Mouse (Mus musculus): ENCODE measurements at regions not wholly inside any gene's neighbourhood (a gene's known extent, or its start where the extent isn't known, plus 50 kb on each side); places are given as distances from the start of the nearest gene placed in this dataset.

GRCm38 (mm10) chr13:60305028-60305810 lies 128.1 kb upstream of the Gas1 start:
- DNase-seq, result no peak

GRCm38 (mm10) chr13:60308062-60308801 lies 131.1 kb upstream of the Gas1 start:
- DNase-seq, result no peak

- DNase-seq, result no peak
Measured at GRCm38 (mm10) chr13:60309482-60309881, 132.3 kb upstream of the Gas1 start.

- no peak for DNase-seq
Measured at GRCm38 (mm10) chr13:60309926-60310325, 132.8 kb upstream of the Gas1 start.

- no peak for DNase-seq
Measured at GRCm38 (mm10) chr13:60312397-60313085, 135.4 kb upstream of the Gas1 start.

GRCm38 (mm10) chr13:60318436-60319020 lies 141.4 kb upstream of the Gas1 start:
- no peak for DNase-seq

GRCm38 (mm10) chr13:60319268-60319667 lies 142.1 kb upstream of the Gas1 start:
- DNase-seq, result no peak

- no peak for DNase-seq
Measured at GRCm38 (mm10) chr13:60319861-60320602, 142.9 kb upstream of the Gas1 start.

- DNase-seq, result no peak
Measured at GRCm38 (mm10) chr13:60322579-60322978, 145.4 kb upstream of the Gas1 start.

GRCm38 (mm10) chr13:60330475-60331258 lies 153.5 kb upstream of the Gas1 start:
- no peak for DNase-seq

- no peak for DNase-seq
Measured at GRCm38 (mm10) chr13:60336196-60336595, 159.0 kb upstream of the Gas1 start.

GRCm38 (mm10) chr13:60337383-60337782 lies 160.2 kb upstream of the Gas1 start:
- no peak for DNase-seq

GRCm38 (mm10) chr13:60338107-60338506 lies 160.9 kb upstream of the Gas1 start:
- DNase-seq, result no peak

GRCm38 (mm10) chr13:60340068-60340467 lies 162.9 kb upstream of the Gas1 start:
- DNase-seq, result no peak

GRCm38 (mm10) chr13:60347881-60348280 lies 170.7 kb upstream of the Gas1 start:
- DNase-seq, result no peak

GRCm38 (mm10) chr13:60348438-60348837 lies 171.3 kb upstream of the Gas1 start:
- DNase-seq, result no peak

- DNase-seq, result no peak
Measured at GRCm38 (mm10) chr13:60355707-60356490, 178.7 kb upstream of the Gas1 start.

- no peak for DNase-seq
Measured at GRCm38 (mm10) chr13:60358408-60359060, 181.4 kb upstream of the Gas1 start.

- no peak for DNase-seq
Measured at GRCm38 (mm10) chr13:60364778-60365672, 187.9 kb upstream of the Gas1 start.
